Mouse (Mus musculus) monocyte, adult 59 days (primary cell): ENCODE measurements around the gene Arhgef39. TPM values are rescaled to one million over a fixed set of nuclear protein-coding genes. Genes with fewer than 3 reads are reported as not detected.

ENCODE experiments used
- total RNA-seq, 2 experiments: library from RNA; stranded (reverse); gene quantifications; one replicate each; pipeline ENCODE4 v1.2.4; 2023

Arhgef39 gene
- 1 to 10 TPM; 2.5 to 2.6 TPM for total RNA-seq

GRCm38 (mm10) chr4:43499407-43500333 is at the start of gene Arhgef39:
Gene Arhgef39 (minus strand): TSS chr4:43499695.

DNA sequence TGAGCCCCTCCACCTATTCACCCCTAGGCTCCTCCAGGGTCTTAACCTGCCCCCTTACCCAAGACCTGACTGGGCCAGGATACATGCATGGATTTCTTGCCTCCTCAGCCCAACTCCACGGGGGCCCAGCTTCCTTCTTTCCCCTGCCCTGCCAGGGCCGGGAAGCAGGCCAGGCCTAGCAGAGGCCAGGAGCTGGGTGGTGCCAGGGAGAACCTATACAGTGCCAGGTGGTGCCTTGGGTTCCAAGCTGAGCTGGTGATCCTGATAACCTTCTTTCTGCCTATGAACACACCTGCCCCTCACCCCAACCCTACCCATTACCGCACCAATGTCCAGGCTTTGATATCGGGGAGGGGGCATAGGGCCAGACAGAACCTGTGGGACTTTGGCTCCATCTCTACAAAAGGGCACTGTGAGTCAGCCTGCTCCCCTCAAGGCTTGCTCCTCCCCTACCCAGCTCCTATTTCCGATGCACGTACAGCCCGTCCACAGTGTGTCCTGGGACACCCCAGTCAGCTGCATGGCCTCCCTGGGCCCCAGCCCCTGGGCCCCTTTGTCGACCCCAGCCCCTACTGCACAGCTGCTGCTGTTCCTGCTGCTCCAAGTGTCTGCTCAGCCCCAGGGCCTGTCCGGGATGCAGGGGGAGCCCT is 7.2 kb upstream of the Arhgef39 start, which contains the start of gene Car9:
Car9 (plus strand) TSS at position 431 of the 650 bp plus-strand sequence.

GRCm38 (mm10) chr4:43492821-43493185 is 6.7 kb downstream of the Arhgef39 start, which contains the start of gene Ccdc107:
Gene Ccdc107 (plus strand): TSS chr4:43492900.

GRCm38 (mm10) chr4:43483535-43484091 is 15.9 kb downstream of the Arhgef39 start, which contains the start of gene Sit1:
Gene Sit1 (minus strand): TSS chr4:43483734.

GRCm38 (mm10) chr4:43454041-43454836 is 45.3 kb downstream of the Arhgef39 start, which contains the start of gene Cd72:
Gene Cd72 (minus strand): TSS chr4:43454628.

Other genes with a start within 250 kb of the Arhgef39 start
- gene Atp8b5, start 232.5 kb downstream of the Arhgef39 start, total RNA-seq = under 1 TPM in 1 of 2 experiments, not detected in 1; 0.34 TPM
- gene Rusc2, start 117.7 kb downstream of the Arhgef39 start, total RNA-seq = 1 to 10 TPM; 8.8 to 9.9 TPM
- not detected for gene Fam166b, start 70.6 kb downstream of the Arhgef39 start, total RNA-seq
- gene Tesk1, start 57.8 kb downstream of the Arhgef39 start, total RNA-seq = 10 to 100 TPM; 37.3 to 37.8 TPM
- 10 to 100 TPM in 1 of 2 experiments, 1 to 10 TPM in 1; 8.2 to 10.6 TPM for gene Cd72, start 45.1 kb downstream of the Arhgef39 start, total RNA-seq
- gene Sit1, start 16.0 kb downstream of the Arhgef39 start, total RNA-seq = not detected
- 10 to 100 TPM; 10.6 to 11.3 TPM for gene Ccdc107, start 6.8 kb downstream of the Arhgef39 start, total RNA-seq
- 1 to 10 TPM; 2.2 to 5.1 TPM for gene Car9, start 7.3 kb upstream of the Arhgef39 start, total RNA-seq
- gene Tpm2, start 24.1 kb upstream of the Arhgef39 start, total RNA-seq = under 1 TPM; 0.36 to 0.58 TPM
- gene Creb3, start 62.6 kb upstream of the Arhgef39 start, total RNA-seq = 100 to 1,000 TPM in 1 of 2 experiments, 10 to 100 TPM in 1; 69.0 to 105 TPM
- 100 to 1,000 TPM; 825 to 900 TPM for gene Tln1, start 63.0 kb upstream of the Arhgef39 start, total RNA-seq
- gene Rgp1, start 79.0 kb upstream of the Arhgef39 start, total RNA-seq = 10 to 100 TPM; 27.9 to 30.9 TPM
- gene Gba2, start 79.2 kb upstream of the Arhgef39 start, total RNA-seq = 10 to 100 TPM; 25.2 to 34.6 TPM
- not detected for gene Msmp, start 84.8 kb upstream of the Arhgef39 start, total RNA-seq
- gene Npr2, start 132.2 kb upstream of the Arhgef39 start, total RNA-seq = under 1 TPM in 1 of 2 experiments, not detected in 1; 0.39 TPM
- not detected for gene Spag8, start 153.9 kb upstream of the Arhgef39 start, total RNA-seq
- gene Hint2, start 156.8 kb upstream of the Arhgef39 start, total RNA-seq = 10 to 100 TPM; 13.7 to 14.6 TPM
- 1 to 10 TPM; 1.9 to 2.2 TPM for gene Tmem8b, start 169.3 kb upstream of the Arhgef39 start, total RNA-seq
- gene Fam221b, start 169.4 kb upstream of the Arhgef39 start, total RNA-seq = under 1 TPM in 1 of 2 experiments, not detected in 1; 0.13 TPM
- not detected for gene Olfr70, start 201.1 kb upstream of the Arhgef39 start, total RNA-seq
- not detected for gene Olfr71, start 210.6 kb upstream of the Arhgef39 start, total RNA-seq
- gene Hrct1, start 227.5 kb upstream of the Arhgef39 start, total RNA-seq = not detected
- not detected for gene Spaar, start 230.3 kb upstream of the Arhgef39 start, total RNA-seq